Mouse (Mus musculus) midbrain, embryonic 16.5 days (tissue): Measurements from ENCODE around the gene Rps25. TPM values are rescaled to one million over a fixed set of nuclear protein-coding genes. Genes with fewer than 3 reads are reported as not detected.
"Not testable (repeated sequence)": the region's sequence is repeated elsewhere in the genome, so short reads cannot be mapped to it uniquely, and the experiment has no call there.

ENCODE experiments used
- ATAC-seq: fragments of 200-750 bp; cut with Nextera tagmentation; 2 replicates; pipeline ENCODE4 v1.8.0; 2017; ENCODE audit warnings: moderate TSS enrichment
- H3K27ac ChIP-seq: fragments of 300-500 bp; sonication (generic); 2 replicates; pipeline ENCODE4 v1.5.1; 2014; ENCODE audit warnings: mild to moderate bottlenecking, low read length, mixed read lengths
- H3K27me3 ChIP-seq: fragments of 300-500 bp; sonication (generic); 2 replicates; pipeline ENCODE4 v1.6.1; 2014; ENCODE audit warnings: low read depth, low read length, mixed read lengths; ENCODE audit not compliant: control insufficient read depth, insufficient read depth
- H3K36me3 ChIP-seq: fragments of 300-500 bp; sonication (generic); 2 replicates; pipeline ENCODE4 v1.6.1; 2014; ENCODE audit warnings: mild to moderate bottlenecking, low read length, moderate library complexity, mixed read lengths; ENCODE audit not compliant: control insufficient read depth, insufficient read depth
- H3K4me1 ChIP-seq: fragments of 300-500 bp; sonication (generic); 2 replicates; pipeline ENCODE4 v1.6.1; 2014; ENCODE audit warnings: mild to moderate bottlenecking, low read length, mixed read lengths; ENCODE audit not compliant: control insufficient read depth, insufficient read depth
- H3K4me2 ChIP-seq: fragments of 300-500 bp; sonication (generic); 2 replicates; pipeline ENCODE4 v1.6.1; 2014; ENCODE audit warnings: mild to moderate bottlenecking, low read length, mixed read lengths
- H3K4me3 ChIP-seq: fragments of 300-500 bp; sonication (generic); 2 replicates; pipeline ENCODE4 v1.5.1; 2014; ENCODE audit warnings: low read depth, mild to moderate bottlenecking, low read length, moderate library complexity, mixed read lengths
- H3K9ac ChIP-seq: fragments of 300-500 bp; sonication (generic); 2 replicates; pipeline ENCODE4 v1.6.1; 2014; ENCODE audit warnings: low read depth, low read length, mixed read lengths
- H3K9me3 ChIP-seq: fragments of 300-500 bp; sonication (generic); replicated peaks from 2 replicates; pipeline ENCODE4 v1.6.1; 2014; ENCODE audit warnings: mild to moderate bottlenecking, low read length, mixed read lengths; ENCODE audit not compliant: control insufficient read depth, poor library complexity, severe bottlenecking
- WGBS: fragments of 180-500 bp; shearing (Covaris S2); extraction: QIAGEN DNeasy Blood & Tissue Kit; methylation state at CpG from one replicate; pipeline ENCODE4 v1.1.7; 2014; 5-methylcytosine and 5-hydroxymethylcytosine counted together
- polyA plus RNA-seq: library from polyadenylated mRNA; unstranded; fragments of >200 nt; fragmentation: Nextera tagmentation; extraction: Ambion mirVana; gene quantifications from 2 replicates; pipeline ENCODE4 v1.2.1, GENCODE M21; 2015

The Rps25 gene
- polyA plus RNA-seq, 1 experiment from 2014 or later: 926 TPM

- no peaks in the 10 kb centered on the region for H3K36me3 ChIP-seq
- no peak overlapping the region for H3K27ac ChIP-seq
- no peaks in the 10 kb centered on the region for H3K9me3 ChIP-seq
- H3K9ac ChIP-seq: no peak overlapping the region
- H3K4me2 ChIP-seq: no peak overlapping the region
- H3K27me3 ChIP-seq: no peaks in the 10 kb centered on the region
- 88% methylated on average over 4 of the region's 4 CpGs for WGBS
- ATAC-seq: no peak
- H3K4me3 ChIP-seq: no peak overlapping the region
- H3K4me1 ChIP-seq: peaks cover 2% of the 10 kb centered on the region; the same call in 1 of the 2 replicates
Observed at GRCm38 (mm10) chr9:44423576-44423975, 16.6 kb downstream of the Rps25 start.

DNA sequence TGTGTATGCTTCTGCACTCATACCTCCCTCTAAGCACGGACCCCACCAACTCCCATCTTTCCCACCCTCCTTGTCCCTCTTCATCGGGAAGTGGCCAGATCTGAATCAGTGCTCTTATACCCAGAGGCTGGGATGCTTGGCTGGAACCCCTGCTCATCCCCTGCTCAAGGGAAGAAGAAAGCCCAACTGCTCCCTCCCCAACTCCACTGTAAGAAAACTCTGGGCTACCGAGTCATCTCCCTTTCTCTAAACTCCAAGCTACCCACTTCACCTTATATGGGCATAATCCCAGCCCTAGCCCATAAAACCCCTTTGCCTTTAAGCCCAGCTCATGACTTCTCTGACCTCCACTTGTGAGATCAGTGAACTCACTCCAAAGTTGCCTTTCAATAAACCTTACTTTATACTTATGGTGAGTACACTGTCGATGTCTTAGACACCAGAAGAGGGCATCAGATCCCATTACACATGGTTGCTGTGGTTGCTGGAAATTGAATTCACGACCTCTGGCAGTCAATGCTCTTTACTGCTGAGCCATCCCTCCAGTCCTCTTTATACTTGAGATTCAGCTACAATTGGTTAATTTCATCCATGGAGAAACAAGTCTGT is 25.7 kb downstream of the Rps25 start:
- WGBS: 58% methylated on average over 5 of the region's 5 CpGs
- no peaks in the 10 kb centered on the region for H3K36me3 ChIP-seq

GRCm38 (mm10) chr9:44435747-44436146 is 28.8 kb downstream of the Rps25 start:
- H3K4me3 ChIP-seq: no peak overlapping the region
- WGBS: 87% methylated on average over 6 of the region's 6 CpGs
- no peak for ATAC-seq
- no peaks in the 10 kb centered on the region for H3K9me3 ChIP-seq
- H3K9ac ChIP-seq: no peak overlapping the region
- H3K4me1 ChIP-seq: no peaks in the 10 kb centered on the region
- no peaks in the 10 kb centered on the region for H3K27me3 ChIP-seq
- no peaks in the 10 kb centered on the region for H3K36me3 ChIP-seq
- no peak overlapping the region for H3K4me2 ChIP-seq
- H3K27ac ChIP-seq: no peak overlapping the region

More for the DNA sequence above, 25.7 kb downstream of the Rps25 start:
- ATAC-seq: no peak
- no peaks in the 10 kb centered on the region for H3K27me3 ChIP-seq
- H3K4me3 ChIP-seq: no peak overlapping the region
- H3K4me2 ChIP-seq: no peak overlapping the region
- no peak overlapping the region for H3K9ac ChIP-seq
- no peaks in the 10 kb centered on the region for H3K9me3 ChIP-seq
- no peak overlapping the region for H3K27ac ChIP-seq
- H3K4me1 ChIP-seq: no peaks in the 10 kb centered on the region

DNA sequence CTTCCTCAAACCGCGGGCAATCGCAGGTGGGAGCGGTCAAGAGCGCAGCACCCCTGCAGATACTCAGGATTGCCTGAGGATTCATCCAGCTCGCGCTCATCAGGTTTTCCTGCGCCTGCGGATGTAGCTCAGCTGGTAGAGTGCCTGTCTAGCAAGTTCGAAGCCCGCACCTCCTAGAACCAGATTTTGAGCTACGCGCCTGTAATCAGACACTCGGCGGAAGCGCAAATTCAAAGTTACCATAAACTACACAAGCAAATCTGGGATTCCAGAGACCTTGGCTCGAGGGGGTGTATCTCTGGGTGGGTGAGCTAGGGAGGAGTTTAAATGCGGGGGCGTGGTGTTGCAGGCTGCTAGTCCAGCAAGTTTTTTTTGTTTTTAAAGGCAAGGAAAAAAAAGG is 34.0 kb downstream of the Rps25 start, which contains the start of gene Foxr1:
TSS of gene Foxr1 (minus strand) at position 176 of the 400 bp plus-strand sequence.
- 84% methylated on average over 19 of the region's 19 CpGs for WGBS
- no peak within 1 kb of the TSS for H3K9ac ChIP-seq
- H3K27me3 ChIP-seq: no peaks in the 10 kb centered on the region
- H3K4me2 ChIP-seq: no peak within 1 kb of the TSS
- no peak within 1 kb of the TSS for H3K4me3 ChIP-seq
- no peaks in the 10 kb centered on the region for H3K4me1 ChIP-seq
- no peaks in the 10 kb centered on the region for H3K36me3 ChIP-seq
- no peak for ATAC-seq
- no peak within 1 kb of the TSS for H3K27ac ChIP-seq
- no peaks in the 10 kb centered on the region for H3K9me3 ChIP-seq

DNA sequence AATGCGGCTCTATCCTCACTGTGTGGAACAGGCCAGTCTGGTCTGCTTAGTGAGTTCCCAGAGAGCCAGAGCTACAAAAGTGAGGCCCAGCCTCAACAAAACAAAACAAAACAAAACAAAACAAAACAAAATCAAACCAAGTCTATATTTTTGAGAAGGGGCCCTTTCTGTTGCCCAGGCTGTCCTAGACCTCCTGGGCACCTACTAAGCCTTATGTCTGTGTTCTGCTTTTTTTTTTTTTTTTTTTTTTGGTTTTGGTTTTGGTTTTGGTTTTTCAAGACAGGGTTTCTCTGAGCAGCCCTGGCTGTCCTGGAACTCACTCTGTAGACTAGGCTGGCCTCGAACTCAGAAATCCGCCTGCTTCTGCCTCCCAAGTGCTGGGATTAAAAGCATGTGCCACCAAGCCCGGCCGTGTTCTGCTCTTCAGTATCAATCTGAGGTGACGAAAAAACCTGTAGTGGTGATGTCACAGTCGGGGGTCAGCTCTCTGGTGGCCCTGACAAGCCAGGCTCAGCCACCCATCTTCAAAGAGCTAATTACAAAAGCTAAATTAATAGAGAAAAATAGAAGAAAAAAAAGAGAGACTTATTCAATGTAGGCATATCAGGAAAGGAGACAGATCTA is 37.6 kb downstream of the Rps25 start:
- not testable (repeated sequence) for H3K9ac ChIP-seq, H3K9me3 ChIP-seq, H3K27ac ChIP-seq, H3K27me3 ChIP-seq, H3K36me3 ChIP-seq, ATAC-seq, H3K4me1 ChIP-seq, H3K4me3 ChIP-seq, H3K4me2 ChIP-seq
- WGBS: 89% methylated on average over 7 of the region's 7 CpGs

DNA sequence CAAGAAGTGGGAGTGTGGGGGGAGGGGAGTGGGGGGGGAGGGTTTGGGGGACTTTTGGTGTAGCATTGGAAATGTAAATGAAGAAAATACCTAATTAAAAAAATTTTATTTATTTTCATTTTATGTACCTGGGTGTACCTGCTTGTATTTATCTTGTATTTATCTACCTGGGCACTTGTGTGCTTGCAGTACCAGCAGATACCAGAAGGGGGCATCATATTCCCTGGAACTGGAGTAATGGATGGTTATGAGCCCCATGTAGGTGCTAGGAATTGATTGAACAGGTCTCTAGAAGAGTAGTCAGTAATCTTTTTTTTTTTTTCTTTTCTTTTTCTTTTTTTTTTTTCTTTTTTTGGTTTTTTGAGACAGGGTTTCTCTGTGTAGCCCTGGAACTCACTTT is 43.4 kb downstream of the Rps25 start:
- Histone ChIP-seq H3K9me3 (no peaks in the 10 kb centered on the region), H3K27ac (no peak overlapping the region), H3K4me2 (no peak overlapping the region), H3K9ac (no peak overlapping the region), H3K36me3 (no peaks in the 10 kb centered on the region), H3K4me3 (no peak overlapping the region), H3K27me3 (no peaks in the 10 kb centered on the region), H3K4me1 (peaks cover 11% of the 10 kb centered on the region; the same call in 1 of the 2 replicates)
- no peak for ATAC-seq

GRCm38 (mm10) chr9:44454132-44454890 is 47.4 kb downstream of the Rps25 start:
- no peaks in the 10 kb centered on the region for H3K9me3 ChIP-seq
- 0 out of 2 replicates have a peak overlapping the region, but pooled peaks have one; percentile 44 for H3K9ac ChIP-seq
- H3K36me3 ChIP-seq: no peaks in the 10 kb centered on the region
- H3K4me1 ChIP-seq: peaks cover 34% of the 10 kb centered on the region
- H3K4me2 ChIP-seq: no peak overlapping the region
- peak; percentile 72 for ATAC-seq
- WGBS: 10% methylated on average over 14 of the region's 14 CpGs
- H3K4me3 ChIP-seq: no peak overlapping the region
- H3K27me3 ChIP-seq: no peaks in the 10 kb centered on the region
- 0 out of 2 replicates have a peak overlapping the region, but pooled peaks have one; percentile 22 for H3K27ac ChIP-seq

- 18% methylated on average over 4 of the region's 4 CpGs for WGBS
- Histone ChIP-seq H3K9ac (0 out of 2 replicates have a peak within 1 kb of the TSS, but pooled peaks have one; percentile 44), H3K9me3 (no peaks in the 10 kb centered on the region), H3K4me2 (no peak within 1 kb of the TSS), H3K4me3 (no peak within 1 kb of the TSS), H3K27ac (0 out of 2 replicates have a peak within 1 kb of the TSS, but pooled peaks have one; percentile 22), H3K27me3 (no peaks in the 10 kb centered on the region), H3K36me3 (no peaks in the 10 kb centered on the region), H3K4me1 (peaks cover 34% of the 10 kb centered on the region)
- no peak for ATAC-seq
Observed at GRCm38 (mm10) chr9:44454891-44455220, 47.9 kb downstream of the Rps25 start, which contains the start of gene Upk2. Gene Upk2, minus strand, starts transcription at chr9:44454976.
